Mouse (Mus musculus) left cerebral cortex, adult 11 months (tissue): ENCODE results near the gene 1700023F06Rik.
A peak's percentile ranks its signal among the peaks of the same experiment; 100 is the strongest.
"Not testable (repeated sequence)": the region's sequence is repeated elsewhere in the genome, so short reads cannot be mapped to it uniquely, and the experiment has no call there.

Experiments used
- DNase-seq: peaks from one replicate; pipeline ENCODE4 v3.0.0; 2022; ENCODE audit warnings: low spot score

1700023F06Rik gene

GRCm38 (mm10) chr11:103222718-103223117 is 14.4 kb upstream of the 1700023F06Rik start:
- not testable (repeated sequence) for DNase-seq

- no peak for DNase-seq
Measured at GRCm38 (mm10) chr11:103221437-103221836, 13.1 kb upstream of the 1700023F06Rik start.

- no peak for DNase-seq
Measured at GRCm38 (mm10) chr11:103219995-103220394, 11.6 kb upstream of the 1700023F06Rik start.

GRCm38 (mm10) chr11:103219259-103219658 is 10.9 kb upstream of the 1700023F06Rik start:
- DNase-seq, result no peak

GRCm38 (mm10) chr11:103218517-103218901 is 10.2 kb upstream of the 1700023F06Rik start:
- no peak for DNase-seq

- peak; percentile 62 for DNase-seq
Measured at GRCm38 (mm10) chr11:103217790-103218516, 9.6 kb upstream of the 1700023F06Rik start, which contains the start of gene Spata32. Spata32 (minus strand) TSS chr11:103218432.

- no peak for DNase-seq
Measured at GRCm38 (mm10) chr11:103215355-103215754, 7.0 kb upstream of the 1700023F06Rik start.

GRCm38 (mm10) chr11:103213712-103214111 is 5.4 kb upstream of the 1700023F06Rik start:
- no peak for DNase-seq

- DNase-seq, result no peak
Measured at GRCm38 (mm10) chr11:103210291-103210690, 1.9 kb upstream of the 1700023F06Rik start.

- no peak for DNase-seq
Measured at GRCm38 (mm10) chr11:103206203-103206602, 2.2 kb downstream of the 1700023F06Rik start.

- DNase-seq, result no peak
Measured at GRCm38 (mm10) chr11:103202376-103202775, 6.0 kb downstream of the 1700023F06Rik start.

- DNase-seq, result peak; percentile 66
Measured at GRCm38 (mm10) chr11:103201664-103202063, 6.7 kb downstream of the 1700023F06Rik start.

- peak; percentile 68 for DNase-seq
Measured at GRCm38 (mm10) chr11:103198911-103199803, 9.2 kb downstream of the 1700023F06Rik start.

- DNase-seq, result no peak
Measured at GRCm38 (mm10) chr11:103198339-103198738, 10.0 kb downstream of the 1700023F06Rik start.

GRCm38 (mm10) chr11:103197340-103197739 is 11.0 kb downstream of the 1700023F06Rik start:
- DNase-seq, result no peak

- DNase-seq, result no peak
Measured at GRCm38 (mm10) chr11:103195656-103196055, 12.7 kb downstream of the 1700023F06Rik start.

- no peak for DNase-seq
Measured at GRCm38 (mm10) chr11:103195236-103195635, 13.1 kb downstream of the 1700023F06Rik start.

GRCm38 (mm10) chr11:103193825-103194168 is 14.6 kb downstream of the 1700023F06Rik start:
- no peak for DNase-seq

- DNase-seq, result no peak
Measured at GRCm38 (mm10) chr11:103192956-103193824, 15.2 kb downstream of the 1700023F06Rik start.

- DNase-seq, result peak; percentile 66
Measured at GRCm38 (mm10) chr11:103192230-103192955, 16.0 kb downstream of the 1700023F06Rik start.

- DNase-seq, result no peak
Measured at GRCm38 (mm10) chr11:103184891-103185290, 23.5 kb downstream of the 1700023F06Rik start.
